Mouse (Mus musculus): ENCODE measurements at regions not wholly inside any gene's neighbourhood (a gene's known extent, or its start where the extent isn't known, plus 50 kb on each side); places are given as distances from the start of the nearest gene placed in this dataset.

DNA sequence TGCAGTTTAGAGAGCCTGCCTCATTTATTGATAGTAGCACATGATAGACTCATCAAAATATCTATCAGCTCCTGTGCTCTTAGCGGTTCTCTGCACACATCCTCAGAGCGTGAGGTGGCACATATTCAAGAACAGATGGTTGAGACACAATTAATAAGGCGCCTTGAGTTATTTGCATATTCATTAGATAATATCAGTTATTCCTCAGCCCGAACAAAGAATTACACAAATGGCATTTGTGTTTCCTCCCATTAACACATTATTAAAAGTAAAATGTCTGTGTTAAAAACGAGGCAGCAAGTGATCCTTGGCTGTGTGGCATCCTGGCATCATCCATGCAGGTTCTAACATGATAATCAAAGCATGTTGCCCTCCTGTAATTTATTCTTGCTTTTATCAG, 243.0 kb downstream of the Dcdc2c start:
- H3K4me2 ChIP-seq = no peak overlapping the region
- no peak overlapping the region for H3K27ac ChIP-seq
- no peaks in the 10 kb centered on the region for H3K4me1 ChIP-seq
- H3K4me3 ChIP-seq (replicated peaks) = no peak overlapping the region
- H3K9ac ChIP-seq = no peak overlapping the region
- no peaks in the 10 kb centered on the region for H3K9me3 ChIP-seq
- H3K27me3 ChIP-seq (replicated peaks) = no peaks in the 10 kb centered on the region
- H3K36me3 ChIP-seq = no peaks in the 10 kb centered on the region
- ATAC-seq (ENCODE audit: insufficient read depth, low FRiP score, low read depth) = no peak
- 76% methylated on average over 5 of the region's 5 CpGs for WGBS

GRCm38 (mm10) chr12:28302038-28302581, 250.1 kb downstream of the Dcdc2c start:
- no peaks in the 10 kb centered on the region for H3K27me3 ChIP-seq (replicated peaks)
- WGBS = 59% methylated on average over 2 of the region's 2 CpGs
- no peaks in the 10 kb centered on the region for H3K4me1 ChIP-seq

DNA sequence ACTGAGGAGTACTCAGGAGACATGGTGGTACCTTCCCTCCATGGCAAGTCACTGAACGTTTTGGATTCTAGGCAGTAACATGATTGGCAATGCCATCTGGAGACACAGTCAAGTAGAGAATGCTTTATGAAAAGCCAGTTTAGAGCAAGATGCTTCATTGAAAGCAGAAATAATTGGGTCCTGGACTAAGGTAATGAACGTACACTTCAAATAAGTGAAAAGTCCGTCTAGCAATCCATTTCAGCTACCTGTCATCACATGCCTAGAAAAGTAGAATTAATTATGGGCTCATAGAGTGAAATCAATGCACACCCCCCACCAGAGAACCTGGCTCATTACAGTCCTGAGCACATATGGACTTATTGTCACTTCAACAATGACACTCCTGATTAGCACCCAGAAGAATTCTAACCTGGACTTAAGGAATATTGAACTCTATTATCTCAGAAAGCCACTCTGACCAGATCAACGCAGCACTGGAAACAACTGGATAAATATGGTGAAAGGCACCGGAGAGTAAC, 263.8 kb downstream of the Dcdc2c start:
- no peak overlapping the region for H3K4me2 ChIP-seq
- 82% methylated on average over 5 of the region's 5 CpGs for WGBS
- H3K36me3 ChIP-seq = no peaks in the 10 kb centered on the region
- H3K9ac ChIP-seq = no peak overlapping the region
- H3K4me1 ChIP-seq = no peaks in the 10 kb centered on the region
- no peak overlapping the region for H3K27ac ChIP-seq
- no peak for ATAC-seq (ENCODE audit: insufficient read depth, low FRiP score, low read depth)
- no peaks in the 10 kb centered on the region for H3K9me3 ChIP-seq
- no peak overlapping the region for H3K4me3 ChIP-seq (replicated peaks)
- H3K27me3 ChIP-seq (replicated peaks) = no peaks in the 10 kb centered on the region

More at GRCm38 (mm10) chr12:28302038-28302581, 250.1 kb downstream of the Dcdc2c start:
- no peak overlapping the region for H3K4me2 ChIP-seq
- no peaks in the 10 kb centered on the region for H3K9me3 ChIP-seq
- H3K4me3 ChIP-seq (replicated peaks) = no peak overlapping the region
- H3K9ac ChIP-seq = no peak overlapping the region
- H3K27ac ChIP-seq = no peak overlapping the region
- no peak; the same call in 1 of the 2 replicates for ATAC-seq (ENCODE audit: insufficient read depth, low FRiP score, low read depth)
- no peaks in the 10 kb centered on the region for H3K36me3 ChIP-seq

- ATAC-seq (ENCODE audit: insufficient read depth, low FRiP score, low read depth) = no peak
- H3K27ac ChIP-seq = no peak overlapping the region
- H3K4me1 ChIP-seq = no peaks in the 10 kb centered on the region
- H3K9me3 ChIP-seq = no peaks in the 10 kb centered on the region
- H3K9ac ChIP-seq = no peak overlapping the region
- H3K36me3 ChIP-seq = no peaks in the 10 kb centered on the region
- no peak overlapping the region for H3K4me3 ChIP-seq (replicated peaks)
- H3K27me3 ChIP-seq (replicated peaks) = no peaks in the 10 kb centered on the region
- no peak overlapping the region for H3K4me2 ChIP-seq
- 64% methylated on average over 3 of the region's 3 CpGs for WGBS
These were observed 296.7 kb downstream of the Dcdc2c start for GRCm38 (mm10) chr12:28255524-28255923.

- Histone ChIP-seq H3K4me3 (replicated peaks) (no peak overlapping the region), H3K27me3 (replicated peaks) (no peaks in the 10 kb centered on the region), H3K4me2 (no peak overlapping the region), H3K9ac (no peak overlapping the region), H3K9me3 (no peaks in the 10 kb centered on the region), H3K36me3 (no peaks in the 10 kb centered on the region), H3K4me1 (no peaks in the 10 kb centered on the region), H3K27ac (no peak overlapping the region)
- 62% methylated on average over 1 of the region's 1 CpGs for WGBS
- ATAC-seq (ENCODE audit: insufficient read depth, low FRiP score, low read depth) = no peak
These were observed 301.7 kb downstream of the Dcdc2c start for GRCm38 (mm10) chr12:28250526-28250925.

DNA sequence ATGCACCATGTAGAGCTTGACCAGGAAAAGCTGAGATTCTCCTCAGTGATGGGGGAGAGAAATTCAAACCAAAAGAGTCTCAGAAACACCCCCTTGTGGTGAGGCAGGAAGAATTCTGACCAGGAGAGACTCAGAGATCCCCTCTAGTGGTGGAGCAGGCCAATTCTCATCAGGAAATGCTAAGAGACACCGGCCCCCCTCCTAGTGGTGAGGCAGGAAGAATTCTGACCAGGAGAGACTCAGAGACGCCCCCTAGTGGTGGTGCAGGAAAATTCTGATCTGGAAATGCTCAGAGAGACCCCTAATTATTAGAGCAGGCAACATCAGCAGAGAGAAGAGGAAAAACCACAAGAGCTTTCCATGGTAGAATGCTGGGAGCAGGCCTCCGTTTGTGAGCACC, 303.4 kb downstream of the Dcdc2c start:
- whole genome bisulfite sequencing = 57% methylated on average over 3 of the region's 3 CpGs
- H3K27ac ChIP-seq = no peak overlapping the region
- ATAC-seq (ENCODE audit: insufficient read depth, low FRiP score, low read depth) = no peak
- no peak overlapping the region for H3K4me3 ChIP-seq (replicated peaks)
- H3K4me1 ChIP-seq = no peaks in the 10 kb centered on the region
- no peak overlapping the region for H3K9ac ChIP-seq
- no peaks in the 10 kb centered on the region for H3K27me3 ChIP-seq (replicated peaks)
- no peaks in the 10 kb centered on the region for H3K36me3 ChIP-seq
- no peaks in the 10 kb centered on the region for H3K9me3 ChIP-seq
- no peak overlapping the region for H3K4me2 ChIP-seq

GRCm38 (mm10) chr12:28248287-28248686, 303.9 kb downstream of the Dcdc2c start:
- Histone ChIP-seq H3K36me3 (no peaks in the 10 kb centered on the region), H3K27ac (no peak overlapping the region), H3K4me2 (no peak overlapping the region), H3K4me1 (no peaks in the 10 kb centered on the region), H3K4me3 (replicated peaks) (no peak overlapping the region), H3K27me3 (replicated peaks) (no peaks in the 10 kb centered on the region), H3K9ac (no peak overlapping the region), H3K9me3 (no peaks in the 10 kb centered on the region)
- ATAC-seq (ENCODE audit: insufficient read depth, low FRiP score, low read depth) = no peak
- 88% methylated on average over 3 of the region's 3 CpGs for WGBS

GRCm38 (mm10) chr12:28238016-28238415, 314.2 kb downstream of the Dcdc2c start:
- H3K27ac ChIP-seq = no peak overlapping the region
- no peaks in the 10 kb centered on the region for H3K9me3 ChIP-seq
- H3K4me3 ChIP-seq (replicated peaks) = no peak overlapping the region
- H3K4me1 ChIP-seq = no peaks in the 10 kb centered on the region
- no peak overlapping the region for H3K4me2 ChIP-seq
- no peak for ATAC-seq (ENCODE audit: insufficient read depth, low FRiP score, low read depth)
- no peak overlapping the region for H3K9ac ChIP-seq
- no peaks in the 10 kb centered on the region for H3K36me3 ChIP-seq
- H3K27me3 ChIP-seq (replicated peaks) = no peaks in the 10 kb centered on the region
- WGBS = 84% methylated on average over 5 of the region's 5 CpGs

- WGBS = 56% methylated on average over 4 of the region's 4 CpGs
- Histone ChIP-seq H3K4me3 (replicated peaks) (no peak overlapping the region), H3K9me3 (no peaks in the 10 kb centered on the region), H3K27ac (no peak overlapping the region), H3K9ac (no peak overlapping the region), H3K36me3 (no peaks in the 10 kb centered on the region), H3K27me3 (replicated peaks) (no peaks in the 10 kb centered on the region), H3K4me2 (no peak overlapping the region), H3K4me1 (no peaks in the 10 kb centered on the region)
- no peak for ATAC-seq (ENCODE audit: insufficient read depth, low FRiP score, low read depth)
These were observed 315.2 kb downstream of the Dcdc2c start for GRCm38 (mm10) chr12:28237041-28237440.

DNA sequence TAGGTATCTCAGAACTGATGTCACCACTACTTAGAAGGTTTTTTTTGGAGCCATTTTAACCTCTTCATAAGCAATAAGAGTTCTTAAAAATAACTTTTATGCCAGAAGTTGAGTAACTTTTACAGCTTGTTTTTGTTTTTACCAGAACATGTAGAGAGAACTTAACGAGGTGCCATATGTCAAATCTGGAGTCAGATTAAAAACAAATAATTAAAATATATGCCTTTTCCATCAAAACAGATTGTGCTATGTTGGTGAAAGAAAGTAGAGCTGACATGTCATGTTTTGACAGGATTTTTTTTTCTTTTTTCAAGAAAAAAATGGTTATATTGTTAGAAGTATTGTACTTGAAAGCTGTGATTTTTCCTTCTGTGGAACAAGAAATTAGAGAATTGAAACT, 349.4 kb downstream of the Dcdc2c start:
- H3K4me2 ChIP-seq = no peak overlapping the region
- no peaks in the 10 kb centered on the region for H3K9me3 ChIP-seq
- H3K27ac ChIP-seq = no peak overlapping the region
- H3K9ac ChIP-seq = no peak overlapping the region
- no peak overlapping the region for H3K4me3 ChIP-seq (replicated peaks)
- no peaks in the 10 kb centered on the region for H3K36me3 ChIP-seq
- WGBS = 81% methylated on average over 1 of the region's 1 CpGs
- no peaks in the 10 kb centered on the region for H3K27me3 ChIP-seq (replicated peaks)
- H3K4me1 ChIP-seq = no peaks in the 10 kb centered on the region
- ATAC-seq (ENCODE audit: insufficient read depth, low FRiP score, low read depth) = no peak

DNA sequence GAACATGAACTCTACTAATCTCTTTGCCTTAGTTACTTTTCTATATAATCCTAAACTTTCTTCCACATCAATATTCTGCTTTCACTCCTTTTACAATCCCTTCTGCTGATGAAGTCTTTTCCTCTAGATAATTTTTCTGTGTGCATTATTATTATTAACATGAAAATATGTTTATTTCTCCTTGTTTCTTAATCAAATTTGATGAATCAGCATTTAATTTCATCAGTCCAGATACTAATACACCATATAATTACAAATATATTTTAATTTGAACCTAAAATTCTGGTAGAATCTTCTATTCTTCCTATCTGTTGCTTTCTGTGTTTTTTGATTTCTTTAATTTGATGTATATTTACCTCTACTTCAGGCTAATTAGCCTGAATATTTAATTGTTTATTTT, 365.5 kb downstream of the Dcdc2c start:
- Histone ChIP-seq H3K27ac (no peak overlapping the region), H3K36me3 (no peaks in the 10 kb centered on the region), H3K9ac (no peak overlapping the region), H3K4me2 (no peak overlapping the region), H3K9me3 (no peaks in the 10 kb centered on the region; the same call in 1 of the 2 replicates), H3K27me3 (replicated peaks) (no peaks in the 10 kb centered on the region), H3K4me1 (no peaks in the 10 kb centered on the region), H3K4me3 (replicated peaks) (no peak overlapping the region)
- ATAC-seq (ENCODE audit: insufficient read depth, low FRiP score, low read depth) = no peak

DNA sequence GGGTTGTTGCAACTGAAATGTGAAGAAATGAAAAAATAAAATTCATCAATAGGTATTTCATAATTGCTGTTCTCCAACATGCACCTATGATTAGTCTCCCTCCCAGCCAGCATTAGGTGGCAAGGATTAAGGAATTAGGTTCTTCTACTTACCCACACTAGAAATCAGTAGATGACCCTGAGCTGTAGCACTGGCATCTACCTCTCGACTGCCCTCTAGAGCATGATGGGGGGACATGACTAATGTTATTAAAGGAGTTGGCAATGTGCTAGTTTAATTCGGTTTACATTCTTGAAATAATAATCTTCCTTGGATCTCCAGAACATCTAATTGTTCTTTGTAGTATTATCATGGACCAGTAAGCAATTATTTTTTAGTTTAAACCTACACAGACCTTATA, 370.9 kb downstream of the Dcdc2c start:
- no peak overlapping the region for H3K4me2 ChIP-seq
- WGBS = 65% methylated on average over 2 of the region's 2 CpGs
- no peak overlapping the region for H3K4me3 ChIP-seq (replicated peaks)

GRCm38 (mm10) chr12:28176016-28176415, 376.2 kb downstream of the Dcdc2c start:
- no peaks in the 10 kb centered on the region for H3K4me1 ChIP-seq
- H3K9me3 ChIP-seq = no peaks in the 10 kb centered on the region
- no peaks in the 10 kb centered on the region for H3K27me3 ChIP-seq (replicated peaks)
- H3K4me2 ChIP-seq = no peak overlapping the region
- no peak for ATAC-seq (ENCODE audit: insufficient read depth, low FRiP score, low read depth)
- H3K27ac ChIP-seq = no peak overlapping the region
- no peak overlapping the region for H3K9ac ChIP-seq
- no peak overlapping the region for H3K4me3 ChIP-seq (replicated peaks)
- WGBS = 71% methylated on average over 3 of the region's 3 CpGs
- H3K36me3 ChIP-seq = no peaks in the 10 kb centered on the region

More for the DNA sequence above, 370.9 kb downstream of the Dcdc2c start:
- H3K9ac ChIP-seq = no peak overlapping the region
- no peak for ATAC-seq (ENCODE audit: insufficient read depth, low FRiP score, low read depth)
- no peaks in the 10 kb centered on the region for H3K36me3 ChIP-seq
- no peaks in the 10 kb centered on the region for H3K27me3 ChIP-seq (replicated peaks)
- H3K4me1 ChIP-seq = no peaks in the 10 kb centered on the region
- H3K9me3 ChIP-seq = no peaks in the 10 kb centered on the region
- H3K27ac ChIP-seq = no peak overlapping the region

Data from stomach, embryonic 15.5 days (tissue).